ENCODE assay signal across 25 mouse cellular contexts in the genomic region with DNA sequence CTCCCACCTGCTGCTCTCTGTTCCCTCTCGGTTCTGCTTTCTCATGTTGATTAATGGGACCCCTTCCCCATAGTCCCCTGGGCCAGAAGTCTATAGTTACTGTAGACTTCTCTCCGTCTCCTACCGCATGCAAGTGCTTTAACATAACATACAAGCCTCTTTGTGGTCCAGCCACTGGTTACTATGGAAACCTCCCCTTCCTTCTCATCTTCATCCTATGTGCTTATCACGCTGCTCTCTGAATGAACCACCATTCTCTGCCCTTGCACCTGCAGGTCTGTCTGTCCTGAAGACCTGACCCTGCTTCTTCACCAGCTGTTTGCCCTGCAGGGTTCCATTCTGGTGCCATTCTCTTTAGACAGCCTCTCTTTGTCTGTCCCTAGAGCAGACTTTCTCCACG. TPM values are rescaled to one million over a fixed set of nuclear protein-coding genes. Genes with fewer than 3 reads are reported as not detected.
A peak's percentile ranks its signal among the peaks of the same experiment; 100 is the strongest.
DNase-seq lines count a peak whose midpoint lies in the region; ATAC-seq and TF ChIP-seq lines count a peak whose summit lies in the region.
"Had no signal": no experiment of that assay in that cellular context is flagged by ENCODE, and none has a peak within 500 bp of the region (broad histone marks: within the 10 kb centered on the region; RNA-seq: fewer than 3 reads in every experiment).

No protein-coding gene starts in this region.

- no peak overlapping the region for H3K4me2 ChIP-seq in neural tube, embryonic 11.5 days (ENCODE audit: low read depth)
- H3K4me2 ChIP-seq in midbrain, embryonic 12.5 days (replicated peaks) = no peak overlapping the region
- no peak overlapping the region for H3K4me2 ChIP-seq in neural tube, embryonic 15.5 days
- H3K4me2 ChIP-seq: heart, embryonic 15.5 days; stomach, embryonic 15.5 days had no signal

- no peak overlapping the region for H3K27ac ChIP-seq in neural tube, embryonic 11.5 days (ENCODE audit: low read depth, low read length)
- peak overlapping the region; percentile 46 for H3K27ac ChIP-seq in midbrain, embryonic 12.5 days (replicated peaks)
- no peak overlapping the region for H3K27ac ChIP-seq in neural tube, embryonic 15.5 days (replicated peaks)
- no peak overlapping the region for H3K27ac ChIP-seq in gastrocnemius, adult 2 months
- H3K27ac ChIP-seq: forebrain, embryonic 10.5 days; heart, embryonic 15.5 days; layer of hippocampus, adult 2 months; stomach, embryonic 15.5 days had no signal

- H3K4me3 ChIP-seq in neural tube, embryonic 11.5 days (ENCODE audit: low read depth, low read length) = no peak overlapping the region
- H3K4me3 ChIP-seq in midbrain, embryonic 12.5 days = no peak overlapping the region
- H3K4me3 ChIP-seq in neural tube, embryonic 15.5 days (replicated peaks) = no peak overlapping the region
- no peak overlapping the region for H3K4me3 ChIP-seq in gastrocnemius, adult 2 months
- H3K4me3 ChIP-seq: forebrain, embryonic 10.5 days; heart, embryonic 15.5 days; layer of hippocampus, adult 2 months; stomach, embryonic 15.5 days had no signal

- 8% methylated on average over 5 of the region's 5 CpGs for WGBS in neural tube, embryonic 11.5 days
- WGBS in midbrain, embryonic 12.5 days = 25% methylated on average over 5 of the region's 5 CpGs
- WGBS in neural tube, embryonic 15.5 days = 14% methylated on average over 5 of the region's 5 CpGs

- no peaks in the 10 kb centered on the region for H3K4me1 ChIP-seq in neural tube, embryonic 11.5 days (ENCODE audit: control insufficient read depth, insufficient read depth, low read length)
- peaks cover 11% of the 10 kb centered on the region for H3K4me1 ChIP-seq in midbrain, embryonic 12.5 days
- peaks cover 7% of the 10 kb centered on the region; the same call in 1 of the 2 replicates for H3K4me1 ChIP-seq in neural tube, embryonic 15.5 days

- intact Hi-C loops in gastrocnemius, adult 2 months (cut with DNase I) = no loop called here

- no peaks in the 10 kb centered on the region for H3K36me3 ChIP-seq in neural tube, embryonic 11.5 days (ENCODE audit: control insufficient read depth, insufficient read depth, low read length)
- H3K36me3 ChIP-seq in midbrain, embryonic 12.5 days = no peaks in the 10 kb centered on the region
- no peaks in the 10 kb centered on the region for H3K36me3 ChIP-seq in neural tube, embryonic 15.5 days
- H3K36me3 ChIP-seq: forebrain, embryonic 10.5 days; G1E; heart, embryonic 15.5 days; stomach, embryonic 15.5 days had no signal

- TF ChIP-seq CTCF in gastrocnemius, adult 2 months (IDR thresholded peaks at IDR 0.05) = no peak

- H3K27me3 ChIP-seq in neural tube, embryonic 11.5 days (ENCODE audit: control insufficient read depth, insufficient read depth, low read length) = no peaks in the 10 kb centered on the region
- H3K27me3 ChIP-seq in midbrain, embryonic 12.5 days = no peaks in the 10 kb centered on the region
- 0 out of 2 replicates have a peak, but pooled peaks cover 3% of the 10 kb centered on the region for H3K27me3 ChIP-seq in neural tube, embryonic 15.5 days (replicated peaks)
- H3K27me3 ChIP-seq: heart, embryonic 15.5 days; stomach, embryonic 15.5 days had no signal

- H3K9me3 ChIP-seq in neural tube, embryonic 11.5 days (ENCODE audit: control insufficient read depth, low read length) = no peaks in the 10 kb centered on the region
- H3K9me3 ChIP-seq in midbrain, embryonic 12.5 days = no peaks in the 10 kb centered on the region
- H3K9me3 ChIP-seq in neural tube, embryonic 15.5 days (replicated peaks) = no peaks in the 10 kb centered on the region
- H3K9me3 ChIP-seq: forebrain, embryonic 10.5 days; G1E; heart, embryonic 15.5 days; stomach, embryonic 15.5 days had no signal

- no peak overlapping the region for H3K9ac ChIP-seq in neural tube, embryonic 11.5 days (ENCODE audit: low read length)
- H3K9ac ChIP-seq in midbrain, embryonic 12.5 days (replicated peaks) = no peak overlapping the region
- no peak overlapping the region for H3K9ac ChIP-seq in neural tube, embryonic 15.5 days (replicated peaks)
- H3K9ac ChIP-seq: heart, embryonic 15.5 days; stomach, embryonic 15.5 days had no signal

- peak; percentile 60 for ATAC-seq in neural tube, embryonic 11.5 days (ENCODE audit: insufficient read depth, low FRiP score, low TSS enrichment)
- ATAC-seq in midbrain, embryonic 12.5 days (ENCODE audit: low FRiP score, low read depth) = peak; percentile 70
- peak; percentile 55; the same call in 1 of the 2 replicates for ATAC-seq in neural tube, embryonic 15.5 days (ENCODE audit: low FRiP score)
- ATAC-seq: CD4-positive, CD25-positive, alpha-beta regulatory T cell, adult 4 months had no signal

- DNase-seq in embryo, embryonic 10 days (ENCODE audit: low spot score) = peak; percentile 14
- DNase-seq in embryo, embryonic 9.5 days (ENCODE audit: extremely low spot score) = no peak
- no peak for DNase-seq in neural tube, embryonic 11.5 days (ENCODE audit: low spot score)
- DNase-seq in neural tube, embryonic 10.5 days (ENCODE audit: extremely low spot score, low spot score) = no peak
- no peak for DNase-seq in gastrocnemius, adult 2 months
- DNase-seq in cerebellum, adult 9-10 months = no peak
- DNase-seq: cerebellum, adult 11-12 months; heart, adult 18-20 months; kidney, adult 18-20 months; kidney, postnatal 10 days; left cerebral cortex, postnatal 4 days; lung, adult 2 months; lung, postnatal 36 days; right cerebral cortex, postnatal 14 days had no signal

RNA-seq across cellular contexts. Expression of a gene that starts 6.2 kb away (rescaled TPM):
- not detected in 2 replicates for polyA plus RNA-seq in neural tube, embryonic 11.5 days (2014; fragmentation: Nextera tagmentation; extraction: Ambion mirVana)
- not detected in 2 replicates for polyA plus RNA-seq in midbrain, embryonic 12.5 days (2016; fragmentation: Nextera tagmentation; extraction: Ambion mirVana)
- 1.9 TPM in 1 of 2 replicates, not detected in the other for polyA plus RNA-seq in neural tube, embryonic 15.5 days (2015; fragmentation: Nextera tagmentation; extraction: Ambion mirVana)
- not detected for total RNA-seq in gastrocnemius, adult 2 months (2021)
- total RNA-seq: adrenal gland, adult 18-20 months; hematopoietic stem cell, adult 5-6 weeks; layer of hippocampus, adult 2 months; left cerebral cortex, postnatal 4 days; liver, adult 2 months had no signal
- polyA plus RNA-seq: forebrain, embryonic 10.5 days; G1E; stomach, embryonic 15.5 days had no signal

RNA-seq across cellular contexts. Expression of a gene that starts 50.0 kb away (rescaled TPM):
- 0.58 and 1.1 TPM in 2 replicates for polyA plus RNA-seq in neural tube, embryonic 11.5 days (2014; fragmentation: Nextera tagmentation; extraction: Ambion mirVana)
- 0.71 and 1.5 TPM in 2 replicates for polyA plus RNA-seq in midbrain, embryonic 12.5 days (2016; fragmentation: Nextera tagmentation; extraction: Ambion mirVana)
- polyA plus RNA-seq in neural tube, embryonic 15.5 days (2015; fragmentation: Nextera tagmentation; extraction: Ambion mirVana) = 1.1 and 4.4 TPM in 2 replicates
- total RNA-seq in gastrocnemius, adult 2 months (2021) = not detected
- total RNA-seq: adrenal gland, adult 18-20 months; heart, adult 18-20 months; hematopoietic stem cell, adult 5-6 weeks; liver, adult 2 months had no signal
- polyA plus RNA-seq: G1E; liver, adult 2 months had no signal
